Comparison of ENCODE assay signal across 21 mouse cellular contexts in the genomic region with DNA sequence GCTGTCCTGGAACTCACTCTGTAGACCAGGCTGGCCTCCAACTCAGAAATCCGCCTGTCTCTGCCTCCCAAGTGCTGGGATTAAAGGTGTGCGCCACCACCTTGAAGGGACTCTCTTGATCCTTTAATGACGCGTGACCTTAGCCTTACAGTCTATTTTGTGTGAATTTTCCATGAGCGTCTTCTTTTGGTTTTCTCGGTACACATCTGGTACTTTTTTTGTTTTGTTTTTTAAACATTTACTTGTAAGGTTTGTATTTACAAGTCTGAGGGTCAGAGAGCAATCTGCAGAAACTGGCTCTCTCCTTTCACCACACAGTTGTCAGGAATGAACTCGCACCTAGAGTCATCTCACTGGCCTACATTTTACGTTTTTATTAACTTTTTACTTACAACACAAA. TPM values are rescaled to one million over a fixed set of nuclear protein-coding genes. Genes with fewer than 3 reads are reported as not detected.
DNase-seq lines count a peak whose midpoint lies in the region; ATAC-seq and TF ChIP-seq lines count a peak whose summit lies in the region.
"Had no signal": no experiment of that assay in that cellular context is flagged by ENCODE, and none has a peak within 500 bp of the region (broad histone marks: within the 10 kb centered on the region; RNA-seq: fewer than 3 reads in every experiment).

No protein-coding gene starts in this region.

- H3K9me3 ChIP-seq in kidney, embryonic 16.5 days (ENCODE audit: low read length): no peaks in the 10 kb centered on the region
- H3K9me3 ChIP-seq: embryonic facial prominence, embryonic 13.5 days; embryonic facial prominence, embryonic 15.5 days; forebrain, embryonic 10.5 days; forebrain, embryonic 12.5 days had no signal

- no peak for ATAC-seq in kidney, embryonic 16.5 days (ENCODE audit: low FRiP score, low TSS enrichment)
- ATAC-seq: forebrain, embryonic 14.5 days; forebrain, embryonic 16.5 days had no signal

- no peak for TF ChIP-seq CTCF in kidney, adult 2 months (conservative IDR thresholded peaks at IDR 0.05; ENCODE audit: insufficient read depth, insufficient read length, low read depth, low read length)
- no peak for TF ChIP-seq CTCF in liver, adult 2 months (IDR thresholded peaks at IDR 0.05; ENCODE audit: low read depth, low read length)

- no peak overlapping the region for H3K27ac ChIP-seq in kidney, adult 2 months (ENCODE audit: insufficient read depth, low read depth, low read length)
- no peak overlapping the region for H3K27ac ChIP-seq in kidney, embryonic 16.5 days (ENCODE audit: low read length)
- H3K27ac ChIP-seq in liver, adult 2 months (replicated peaks; ENCODE audit: insufficient read depth, low read depth, low read length): no peak overlapping the region
- H3K27ac ChIP-seq: embryonic facial prominence, embryonic 13.5 days; embryonic facial prominence, embryonic 15.5 days; forebrain, embryonic 10.5 days; forebrain, embryonic 12.5 days had no signal

- no peak overlapping the region for H3K9ac ChIP-seq in kidney, embryonic 16.5 days (replicated peaks; ENCODE audit: low read length)
- H3K9ac ChIP-seq in liver, adult 2 months (ENCODE audit: low read depth, low read length): no peak overlapping the region
- H3K9ac ChIP-seq: embryonic facial prominence, embryonic 13.5 days; embryonic facial prominence, embryonic 15.5 days; forebrain, embryonic 12.5 days had no signal

- peaks cover 7% of the 10 kb centered on the region; the same call in 1 of the 2 replicates for H3K4me1 ChIP-seq in kidney, adult 2 months (ENCODE audit: control insufficient read depth, insufficient read depth, low read length)
- peaks cover 10% of the 10 kb centered on the region for H3K4me1 ChIP-seq in kidney, embryonic 16.5 days (ENCODE audit: insufficient read depth, low read length)
- H3K4me1 ChIP-seq in liver, adult 2 months (ENCODE audit: control insufficient read depth, insufficient read depth, low read length): peaks cover 11% of the 10 kb centered on the region

- no peaks in the 10 kb centered on the region for H3K79me2 ChIP-seq in liver, adult 2 months (ENCODE audit: control insufficient read depth, insufficient read depth, low read length)

- DNase-seq in kidney, adult 2 months: peak; percentile 61
- DNase-seq in liver, adult 2 months (ENCODE audit: extremely low read depth, low read depth, low spot score): peak; percentile 43
- no peak for DNase-seq in liver
- DNase-seq: adrenal gland, adult 2 months; adrenal gland, postnatal 10 days; adrenal gland, postnatal 25 days; cerebellum, adult 11 months; cerebellum, adult 18-20 months; cerebellum, adult 8-10 months; cerebellum, adult 9-11 months; cerebellum, postnatal 14 days; cerebellum, postnatal 36 days; embryo, embryonic 11 days had no signal

- H3K4me2 ChIP-seq in kidney, embryonic 16.5 days (replicated peaks; ENCODE audit: low read depth, low read length): no peak overlapping the region
- H3K4me2 ChIP-seq: embryonic facial prominence, embryonic 13.5 days; embryonic facial prominence, embryonic 15.5 days; forebrain, embryonic 12.5 days had no signal

- H3K36me3 ChIP-seq in kidney, adult 2 months (ENCODE audit: control insufficient read depth, insufficient read depth, low read length): no peaks in the 10 kb centered on the region
- 0 out of 2 replicates have a peak, but pooled peaks cover 2% of the 10 kb centered on the region for H3K36me3 ChIP-seq in kidney, embryonic 16.5 days (ENCODE audit: insufficient read depth, low read length)
- no peaks in the 10 kb centered on the region for H3K36me3 ChIP-seq in liver, adult 2 months (ENCODE audit: control insufficient read depth, insufficient read depth, low read length)

- no peaks in the 10 kb centered on the region for H3K27me3 ChIP-seq in kidney, adult 2 months (replicated peaks; ENCODE audit: control insufficient read depth, insufficient read depth, low read length)
- no peaks in the 10 kb centered on the region for H3K27me3 ChIP-seq in kidney, embryonic 16.5 days (ENCODE audit: insufficient read depth, low read length)
- no peaks in the 10 kb centered on the region for H3K27me3 ChIP-seq in liver, adult 2 months (ENCODE audit: control insufficient read depth, insufficient read depth, low read length)
- H3K27me3 ChIP-seq: embryonic facial prominence, embryonic 13.5 days; embryonic facial prominence, embryonic 15.5 days; forebrain, embryonic 12.5 days had no signal

- H3K4me3 ChIP-seq in kidney, adult 2 months (ENCODE audit: insufficient read depth, low read depth, low read length): no peak overlapping the region
- H3K4me3 ChIP-seq in kidney, embryonic 16.5 days (ENCODE audit: low read length): no peak overlapping the region
- no peak overlapping the region for H3K4me3 ChIP-seq in liver, adult 2 months (ENCODE audit: insufficient read depth, low read depth, low read length)
- H3K4me3 ChIP-seq: embryonic facial prominence, embryonic 13.5 days; embryonic facial prominence, embryonic 15.5 days; erythroblast, embryonic 14.5 days; forebrain, embryonic 10.5 days; forebrain, embryonic 12.5 days had no signal

- no peak for TF ChIP-seq POLR2A in kidney, adult 2 months (IDR thresholded peaks at IDR 0.05; ENCODE audit: low read depth, low read length)
- no peak for TF ChIP-seq POLR2A in liver, adult 2 months (IDR thresholded peaks at IDR 0.05; ENCODE audit: extremely low read depth, insufficient read depth, low read length)

- WGBS in kidney, adult 2 months: 62% methylated on average over 8 of the region's 8 CpGs
- WGBS in kidney, embryonic 16.5 days: 82% methylated on average over 8 of the region's 8 CpGs
- 85% methylated on average over 8 of the region's 8 CpGs for WGBS in liver, adult 2 months

RNA-seq across cellular contexts. Expression of gene Map1lc3a, which starts 2.5 kb away (rescaled TPM):
- 212 and 233 TPM in 2 replicates for polyA plus RNA-seq in kidney, adult 2 months (2012; rRNA removed)
- 156 and 165 TPM in 2 replicates for polyA plus RNA-seq in kidney, embryonic 16.5 days (2015; fragmentation: Nextera tagmentation; extraction: Ambion mirVana)
- total RNA-seq in liver, adult 2 months (2014; rRNA removed): 26.8 and 31.8 TPM in 2 replicates
- polyA plus RNA-seq in liver, adult 2 months (2012; rRNA removed): 87.2 and 125 TPM in 2 replicates

RNA-seq across cellular contexts. Expression of gene Dynlrb1, which starts 37.3 kb away (rescaled TPM):
- 327 and 373 TPM in 2 replicates for polyA plus RNA-seq in kidney, adult 2 months (2012; rRNA removed)
- polyA plus RNA-seq in kidney, embryonic 16.5 days (2015; fragmentation: Nextera tagmentation; extraction: Ambion mirVana): 391 and 404 TPM in 2 replicates
- total RNA-seq in liver, adult 2 months (2014; rRNA removed): 104 and 124 TPM in 2 replicates
- 141 and 163 TPM in 2 replicates for polyA plus RNA-seq in liver, adult 2 months (2012; rRNA removed)
